19 mouse cellular contexts compared by ENCODE assay signal in genomic region chr6:38240618-38241017, GRCm38 (mm10). TPM values are rescaled to one million over a fixed set of nuclear protein-coding genes. Genes with fewer than 3 reads are reported as not detected.
DNase-seq lines count a peak whose midpoint lies in the region; ATAC-seq lines count a peak whose summit lies in the region.
"Had no signal": no experiment of that assay in that cellular context is flagged by ENCODE, and none has a peak within 500 bp of the region (broad histone marks: within the 10 kb centered on the region; RNA-seq: fewer than 3 reads in every experiment).

No protein-coding gene starts in this region.

- no peak overlapping the region; the same call in 1 of the 2 replicates for H3K27ac ChIP-seq in forebrain, embryonic 16.5 days (ENCODE audit: low read length)
- H3K27ac ChIP-seq: limb, embryonic 13.5 days had no signal

- no peak overlapping the region for H3K9ac ChIP-seq in forebrain, embryonic 16.5 days (replicated peaks; ENCODE audit: low read depth, low read length)
- H3K9ac ChIP-seq: limb, embryonic 13.5 days had no signal

- no peak overlapping the region for H3K4me2 ChIP-seq in forebrain, embryonic 16.5 days (ENCODE audit: low read length)
- H3K4me2 ChIP-seq: limb, embryonic 13.5 days had no signal

- peaks cover 25% of the 10 kb centered on the region for H3K4me1 ChIP-seq in forebrain, embryonic 16.5 days (replicated peaks; ENCODE audit: control insufficient read depth, insufficient read depth, low read length)

- 57% methylated on average over 5 of the region's 5 CpGs for WGBS in forebrain, embryonic 16.5 days

- H3K27me3 ChIP-seq in forebrain, embryonic 16.5 days (replicated peaks; ENCODE audit: control insufficient read depth, insufficient read depth, low read length): no peaks in the 10 kb centered on the region
- H3K27me3 ChIP-seq: CH12.LX; limb, embryonic 13.5 days had no signal

- peak; percentile 68 to 76 for DNase-seq in layer of hippocampus, adult 18-20 months (ENCODE audit: low spot score in 2 of 2)
- DNase-seq in layer of hippocampus, postnatal 10 days (ENCODE audit: low spot score in 2 of 2): no peak
- peak; percentile 89 for DNase-seq in brain, adult 2 months (ENCODE audit: low read depth, low spot score)
- peak; percentile 74 for DNase-seq in left cerebral cortex, adult 9 months (ENCODE audit: low spot score in 2 of 2)
- DNase-seq in B cell, adult 2 months: no peak
- DNase-seq: cerebellum, adult 9-10 months; embryo, embryonic 11 days; gastrocnemius, postnatal 10 days; heart, postnatal 14 days; kidney, postnatal 14 days; lung, postnatal 36 days; thymus, postnatal 14 days had no signal

- peak; percentile 63 for ATAC-seq in forebrain, embryonic 16.5 days
- no peak for ATAC-seq in monocyte, adult 5-6 weeks (replicated peaks; ENCODE audit: insufficient number of reproducible peaks, low FRiP score, low TSS enrichment, poor library complexity, severe bottlenecking)
- ATAC-seq: activated CD4-positive, CD25-positive, alpha-beta regulatory T cell, adult 4 months; intestine, embryonic 16.5 days had no signal

- no peaks in the 10 kb centered on the region for H3K9me3 ChIP-seq in forebrain, embryonic 16.5 days (ENCODE audit: control insufficient read depth, low read length)
- H3K9me3 ChIP-seq: limb, embryonic 13.5 days had no signal

- H3K4me3 ChIP-seq in forebrain, embryonic 16.5 days (replicated peaks; ENCODE audit: low read length): no peak overlapping the region
- H3K4me3 ChIP-seq: limb, embryonic 13.5 days had no signal

- H3K36me3 ChIP-seq in forebrain, embryonic 16.5 days (ENCODE audit: control insufficient read depth, insufficient read depth): no peaks in the 10 kb centered on the region
- H3K36me3 ChIP-seq: limb, embryonic 13.5 days had no signal

RNA-seq across cellular contexts. Expression of gene D630045J12Rik, which starts 13.2 kb away (rescaled TPM):
- total RNA-seq in layer of hippocampus, adult 18-20 months (2021): 10 to 100 TPM; 35.1 to 36.3 TPM
- 10 to 100 TPM; 40.9 to 41.7 TPM for total RNA-seq in layer of hippocampus, postnatal 10 days (2021)
- 18.1 and 19.1 TPM in 2 replicates for polyA plus RNA-seq in forebrain, embryonic 16.5 days (2015; fragmentation: Nextera tagmentation; extraction: Ambion mirVana)
- total RNA-seq in monocyte, adult 5-6 weeks (2017): not detected in 3 replicates
- total RNA-seq: neutrophil, adult 5-6 weeks had no signal

RNA-seq across cellular contexts. Expression of gene Zc3hav1l, which starts 58.4 kb away (rescaled TPM):
- total RNA-seq in layer of hippocampus, adult 18-20 months (2021): 1 to 10 TPM; 4.5 to 4.6 TPM
- total RNA-seq in layer of hippocampus, postnatal 10 days (2021): 1 to 10 TPM; 3.6 to 4.1 TPM
- polyA plus RNA-seq in forebrain, embryonic 16.5 days (2015; fragmentation: Nextera tagmentation; extraction: Ambion mirVana): 6.3 and 6.5 TPM in 2 replicates
- 0.68 to 1.5 TPM in 2 of 3 replicates, not detected in the other for total RNA-seq in monocyte, adult 5-6 weeks (2017)

Comparison
In these comparisons a context has a peak if more than half of its experiments do, and no peak if none do; other contexts are left out.
1. DNase-seq: peak in layer of hippocampus, adult 18-20 months (2 of 2), brain, adult 2 months (single experiment) and left cerebral cortex, adult 9 months (2 of 2); none in layer of hippocampus, postnatal 10 days (0 of 2) and B cell, adult 2 months (0 of 2).
2. RNA of gene D630045J12Rik, which starts 13.2 kb away (total RNA-seq): 40.9 to 41.7 TPM in layer of hippocampus, postnatal 10 days and 35.1 to 36.3 TPM in layer of hippocampus, adult 18-20 months; not detected in monocyte, adult 5-6 weeks; every median in the first group is over 10 times any median in the second.